Mouse (Mus musculus) hindbrain, postnatal 0 days (tissue): Measurements from ENCODE around the gene 1810043G02Rik. TPM values are rescaled to one million over a fixed set of nuclear protein-coding genes. Genes with fewer than 3 reads are reported as not detected.

Experiments
- ATAC-seq: fragments of 200-750 bp; cut with Nextera tagmentation; 2 replicates; pipeline ENCODE4 v1.8.0; 2017; ENCODE audit warnings: mild to moderate bottlenecking, moderate TSS enrichment, moderate library complexity
- DNase-seq: peaks from one replicate; pipeline ENCODE4 v3.0.0-alpha.2; 2015; ENCODE audit warnings: low spot score
- H3K27ac ChIP-seq: fragments of 300-500 bp; sonication (generic); 2 replicates; pipeline ENCODE4 v1.5.1; 2014; ENCODE audit warnings: mild to moderate bottlenecking
- H3K27me3 ChIP-seq: fragments of 300-500 bp; sonication (generic); 2 replicates; pipeline ENCODE4 v1.6.1; 2014; ENCODE audit warnings: low read length, mixed read lengths; ENCODE audit not compliant: insufficient read depth
- H3K36me3 ChIP-seq: fragments of 300-500 bp; sonication (generic); 2 replicates; pipeline ENCODE4 v1.6.1; 2014; ENCODE audit warnings: low read length, mixed read lengths; ENCODE audit not compliant: insufficient read depth
- H3K4me1 ChIP-seq: fragments of 300-500 bp; sonication (generic); 2 replicates; pipeline ENCODE4 v1.6.1; 2014; ENCODE audit warnings: antibody characterized with exemption, low read length, mixed read lengths; ENCODE audit not compliant: insufficient read depth
- H3K4me2 ChIP-seq: fragments of 300-500 bp; sonication (generic); 2 replicates; pipeline ENCODE4 v1.6.1; 2014; ENCODE audit warnings: low read depth, mild to moderate bottlenecking, low read length, moderate library complexity, mixed read lengths
- H3K4me3 ChIP-seq: fragments of 300-500 bp; sonication (generic); 2 replicates; pipeline ENCODE4 v1.5.1; 2014; ENCODE audit warnings: low read length
- H3K9ac ChIP-seq: fragments of 300-500 bp; sonication (generic); replicated peaks from 2 replicates; pipeline ENCODE4 v1.6.1; 2014; ENCODE audit warnings: mild to moderate bottlenecking, low read length, moderate library complexity, mixed read lengths
- H3K9me3 ChIP-seq: fragments of 300-500 bp; sonication (generic); 2 replicates; pipeline ENCODE4 v1.6.1; 2016; ENCODE audit warnings: low read length, mixed read lengths
- CTCF ChIP-seq: IDR thresholded peaks from 2 replicates; pipeline ENCODE4 v1.5.1; 2016; ENCODE audit warnings: antibody characterized with exemption, control low read depth, low read depth
- WGBS: fragments of 180-500 bp; shearing (Covaris S2); extraction: QIAGEN DNeasy Blood & Tissue Kit; methylation state at CpG from one replicate; pipeline ENCODE4 v1.1.7; 2014; 5-methylcytosine and 5-hydroxymethylcytosine counted together
- polyA plus RNA-seq: library from polyadenylated mRNA; unstranded; fragments of >200 nt; fragmentation: Nextera tagmentation; extraction: Ambion mirVana; gene quantifications from 2 replicates; pipeline ENCODE4 v1.2.1, GENCODE M21; 2015
- total RNA-seq: library from RNA; depleted of rRNA; stranded (reverse); fragments of >200 nt; gene quantifications from 2 replicates; pipeline ENCODE4 v1.2.3, GENCODE M21; 2014

The 1810043G02Rik gene
- total and polyA plus RNA-seq, 2 experiments from 2014 or later: 58.5 to 75.7 TPM

DNA sequence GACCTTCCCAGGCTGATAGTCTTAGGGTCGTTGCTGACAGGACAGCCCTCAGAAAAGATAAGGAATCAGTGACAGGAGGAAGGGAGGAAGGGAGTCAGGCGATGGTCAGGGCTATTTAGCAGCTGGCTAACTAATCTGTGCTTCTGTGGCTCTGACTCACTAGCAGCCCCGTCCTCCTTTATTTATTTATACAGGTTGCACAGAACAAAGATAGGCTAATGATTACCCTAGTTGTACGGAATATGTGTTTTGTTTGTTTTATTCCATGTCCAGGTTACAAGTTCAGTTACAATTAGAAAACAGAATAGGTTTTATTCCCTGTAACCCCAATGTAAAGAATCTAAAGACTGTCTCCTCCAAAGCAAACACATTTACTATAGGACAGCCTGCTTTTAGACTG lies 2.7 kb upstream of the 1810043G02Rik start:
- no peak for DNase-seq
- Histone ChIP-seq H3K27ac (no peak overlapping the region), H3K4me3 (no peak overlapping the region), H3K4me2 (no peak overlapping the region), H3K4me1 (peaks cover 6% of the 10 kb centered on the region; the same call in 1 of the 2 replicates), H3K9me3 (no peaks in the 10 kb centered on the region), H3K36me3 (no peaks in the 10 kb centered on the region), H3K27me3 (no peaks in the 10 kb centered on the region), H3K9ac (no peak overlapping the region)
- no peak for TF ChIP-seq CTCF
- WGBS: 62% methylated on average over 4 of the region's 4 CpGs
- no peak for ATAC-seq

DNA sequence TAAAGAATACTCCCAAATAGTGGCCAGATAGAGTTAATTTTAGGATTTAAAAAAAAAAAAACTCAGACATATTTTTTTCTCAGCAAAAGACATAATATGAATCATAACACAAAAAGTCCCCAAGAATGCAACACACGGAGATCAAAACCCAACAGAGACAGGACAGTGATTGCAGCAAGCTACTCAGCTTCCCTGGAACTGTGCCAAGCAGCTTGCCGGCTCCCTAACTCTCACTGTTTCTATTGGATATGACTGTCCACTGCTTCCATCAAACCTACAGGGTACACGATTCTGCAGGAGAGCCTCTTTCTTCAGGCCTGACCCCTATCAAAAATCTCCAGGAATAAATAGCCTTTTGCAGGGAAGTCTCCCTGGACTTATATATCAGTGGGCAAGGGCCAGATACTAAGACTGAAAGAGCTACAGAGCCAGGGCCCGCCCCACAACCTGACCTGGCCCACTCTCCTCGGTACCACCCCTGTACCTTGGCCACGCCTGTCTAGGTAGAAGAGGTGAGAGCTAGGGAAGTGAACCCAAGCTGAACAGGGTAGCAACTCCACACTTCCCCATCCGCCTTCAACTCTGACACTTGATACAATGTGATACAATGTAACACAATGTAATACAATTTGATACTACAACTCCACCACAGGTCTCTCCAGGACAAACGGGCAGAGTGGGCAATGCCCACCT lies 1.7 kb upstream of the 1810043G02Rik start:
- DNase-seq: no peak
- no peak for TF ChIP-seq CTCF
- ATAC-seq: no peak
- Histone ChIP-seq H3K4me2 (no peak overlapping the region), H3K4me1 (peaks cover 6% of the 10 kb centered on the region; the same call in 1 of the 2 replicates), H3K4me3 (no peak overlapping the region), H3K36me3 (no peaks in the 10 kb centered on the region; the same call in 1 of the 2 replicates), H3K27me3 (no peaks in the 10 kb centered on the region), H3K27ac (no peak overlapping the region), H3K9ac (no peak overlapping the region), H3K9me3 (no peaks in the 10 kb centered on the region)
- 71% methylated on average over 8 of the region's 8 CpGs for WGBS

DNA sequence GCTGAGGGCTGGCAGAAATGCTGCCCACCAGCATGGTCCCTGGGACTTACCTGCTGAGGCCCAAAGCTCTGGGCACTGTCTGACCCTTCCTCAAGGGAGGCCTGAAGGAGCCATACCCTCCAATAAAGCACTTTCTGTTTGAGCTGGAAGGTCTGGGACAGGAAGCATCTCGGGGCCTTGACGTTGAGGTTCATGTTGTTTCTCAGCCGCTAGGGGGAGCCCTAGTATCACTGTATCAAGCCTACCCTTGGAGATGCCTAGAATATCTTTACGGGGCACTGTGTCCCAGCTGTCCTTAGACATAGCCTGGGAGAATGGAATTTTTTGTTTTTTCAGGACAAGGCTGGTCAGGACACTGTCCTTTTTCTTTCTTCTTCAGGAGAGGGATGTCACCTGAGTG lies 6.3 kb downstream of the 1810043G02Rik start:
- ATAC-seq: peak; percentile 70

DNA sequence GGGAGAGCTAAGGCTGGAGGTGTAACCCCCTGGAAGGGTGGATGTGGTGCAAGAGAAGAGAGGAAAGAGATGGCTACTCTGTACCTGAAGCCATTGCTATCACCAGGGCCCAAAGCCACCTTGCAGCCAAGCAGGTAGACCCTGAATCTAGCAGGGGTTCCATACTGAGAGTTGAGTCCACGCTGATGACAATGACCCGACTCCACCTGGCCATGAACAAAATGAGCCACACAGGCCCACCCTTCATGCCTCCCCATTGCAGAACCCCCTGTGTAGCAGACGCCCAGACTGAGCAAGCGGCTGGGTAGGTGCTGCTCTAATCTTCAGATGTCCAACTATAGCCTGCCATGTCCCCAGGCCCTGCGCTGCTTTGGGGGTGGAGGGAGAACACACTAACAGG lies 7.5 kb downstream of the 1810043G02Rik start:
- ATAC-seq: no peak

More for the DNA sequence above, 6.3 kb downstream of the 1810043G02Rik start:
- no peak overlapping the region for H3K4me3 ChIP-seq
- no peak overlapping the region for H3K27ac ChIP-seq
- H3K4me2 ChIP-seq: no peak overlapping the region
- H3K9me3 ChIP-seq: no peaks in the 10 kb centered on the region
- no peaks in the 10 kb centered on the region for H3K27me3 ChIP-seq
- H3K36me3 ChIP-seq: peaks cover 25% of the 10 kb centered on the region
- 4% methylated on average over 4 of the region's 4 CpGs for WGBS
- peak; percentile 89 for DNase-seq
- no peak overlapping the region for H3K9ac ChIP-seq
- peak; percentile 93 for TF ChIP-seq CTCF
- no peaks in the 10 kb centered on the region for H3K4me1 ChIP-seq

DNA sequence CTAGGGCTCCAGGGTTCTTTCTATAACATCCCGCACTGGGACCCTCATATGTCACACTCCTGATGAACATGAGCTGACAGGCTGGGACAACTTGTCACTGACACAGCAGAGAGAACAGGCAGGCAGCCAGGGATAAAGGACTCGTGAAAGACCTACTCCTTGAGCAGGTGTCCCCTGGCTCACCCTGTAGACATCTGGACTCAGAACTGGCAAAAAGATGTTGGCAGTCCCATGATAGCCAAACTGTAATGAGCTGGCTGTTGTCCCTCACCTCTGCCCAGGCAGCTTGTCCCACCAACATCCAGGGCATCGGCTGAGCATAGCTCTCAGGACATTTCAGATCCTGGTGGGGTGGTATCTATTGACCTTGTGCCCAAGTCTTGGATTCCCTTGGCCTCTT lies 17.3 kb downstream of the 1810043G02Rik start:
- no peak for TF ChIP-seq CTCF
- Histone ChIP-seq H3K27ac (no peak overlapping the region), H3K27me3 (no peaks in the 10 kb centered on the region), H3K9me3 (no peaks in the 10 kb centered on the region), H3K4me3 (no peak overlapping the region), H3K4me1 (no peaks in the 10 kb centered on the region), H3K9ac (no peak overlapping the region), H3K4me2 (no peak overlapping the region), H3K36me3 (peaks cover 56% of the 10 kb centered on the region)
- ATAC-seq (no peak), DNase-seq (no peak)
- WGBS: 82% methylated on average over 3 of the region's 3 CpGs

More for the DNA sequence above, 7.5 kb downstream of the 1810043G02Rik start:
- TF ChIP-seq CTCF: no peak
- H3K36me3 ChIP-seq: peaks cover 35% of the 10 kb centered on the region
- H3K4me2 ChIP-seq: no peak overlapping the region
- no peak overlapping the region for H3K27ac ChIP-seq
- WGBS: 77% methylated on average over 5 of the region's 5 CpGs
- no peak overlapping the region for H3K9ac ChIP-seq
- no peaks in the 10 kb centered on the region for H3K9me3 ChIP-seq
- no peaks in the 10 kb centered on the region for H3K27me3 ChIP-seq
- no peaks in the 10 kb centered on the region for H3K4me1 ChIP-seq
- no peak overlapping the region for H3K4me3 ChIP-seq
- no peak for DNase-seq

DNA sequence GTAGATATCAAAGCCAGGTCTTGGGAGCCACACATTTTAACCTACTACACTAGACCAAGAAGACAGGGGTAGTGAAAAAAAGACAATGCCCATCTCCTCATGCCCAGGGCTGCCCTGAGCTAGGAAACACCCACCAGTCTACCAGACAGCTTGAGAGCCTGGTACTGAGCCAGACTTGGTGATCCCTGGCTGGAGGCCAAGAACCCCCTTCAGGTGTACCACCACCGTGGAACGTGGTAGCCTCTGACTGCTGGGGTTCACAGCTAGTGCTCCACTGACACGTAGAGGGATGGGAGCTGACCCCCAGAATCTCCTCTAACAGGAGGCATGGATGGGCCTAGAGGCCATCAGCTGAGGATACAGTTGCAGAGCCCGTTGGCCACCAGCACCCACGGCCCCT lies 21.9 kb downstream of the 1810043G02Rik start:
- DNase-seq (no peak), ATAC-seq (no peak)
- Histone ChIP-seq H3K9me3 (no peaks in the 10 kb centered on the region), H3K4me1 (no peaks in the 10 kb centered on the region), H3K4me2 (no peak overlapping the region), H3K27me3 (no peaks in the 10 kb centered on the region), H3K27ac (no peak overlapping the region), H3K4me3 (no peak overlapping the region), H3K9ac (no peak overlapping the region), H3K36me3 (peaks cover 53% of the 10 kb centered on the region)
- TF ChIP-seq CTCF: no peak
- 85% methylated on average over 5 of the region's 5 CpGs for WGBS

DNA sequence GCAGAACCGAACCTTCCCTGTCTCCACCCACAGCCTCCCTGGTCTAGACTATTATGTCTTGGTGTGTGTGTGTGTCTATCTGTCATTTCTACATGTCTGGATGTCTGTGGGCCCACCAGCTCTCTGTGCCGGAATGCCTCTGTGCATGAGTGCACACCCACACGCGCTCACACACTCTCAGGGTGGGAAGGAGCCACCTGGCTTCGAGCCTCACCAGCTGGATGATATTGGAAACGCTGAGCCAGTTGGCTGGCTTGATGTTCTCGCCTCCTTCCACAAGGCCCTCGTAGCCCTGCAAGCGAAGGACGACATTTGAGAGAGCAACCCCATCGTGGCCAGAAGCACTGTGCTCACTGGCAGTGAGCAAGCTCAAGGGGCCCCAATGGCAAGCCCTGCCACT lies 23.5 kb downstream of the 1810043G02Rik start:
- H3K4me2 ChIP-seq: no peak overlapping the region
- TF ChIP-seq CTCF: no peak
- peaks cover 44% of the 10 kb centered on the region for H3K36me3 ChIP-seq
- H3K4me3 ChIP-seq: no peak overlapping the region
- H3K4me1 ChIP-seq: 0 out of 2 replicates have a peak, but pooled peaks cover 5% of the 10 kb centered on the region
- H3K27ac ChIP-seq: no peak overlapping the region
- DNase-seq: no peak
- H3K9ac ChIP-seq: no peak overlapping the region
- no peaks in the 10 kb centered on the region for H3K27me3 ChIP-seq
- 79% methylated on average over 11 of the region's 11 CpGs for WGBS
- ATAC-seq: no peak; the same call in 1 of the 2 replicates
- H3K9me3 ChIP-seq: no peaks in the 10 kb centered on the region
